Mouse (Mus musculus): ENCODE data around the gene Tut1. TPM values are rescaled to one million over a fixed set of nuclear protein-coding genes. Genes with fewer than 3 reads are reported as not detected.

Tut1 gene
- polyA plus RNA-seq, 1 experiment = 24.2 TPM

GRCm38 (mm10) chr19:8944062-8944461 lies 9.6 kb upstream of the Tut1 start:
- Histone ChIP-seq H3K79me2 (ENCODE audit: control insufficient read depth, insufficient read depth) (peaks cover 66% of the 10 kb centered on the region), H3K79me3 (ENCODE audit: low read depth) (peaks cover 38% of the 10 kb centered on the region), H3K4me3 (ENCODE audit: insufficient read depth, poor library complexity, severe bottlenecking) (no peak overlapping the region), H3K36me3 (ENCODE audit: control insufficient read depth, insufficient read depth) (peaks cover 81% of the 10 kb centered on the region), H3K27me3 (ENCODE audit: control insufficient read depth, insufficient read depth, insufficient read length) (no peaks in the 10 kb centered on the region), H3ac (ENCODE audit: control insufficient read depth, insufficient read length, low read depth) (no peak overlapping the region)
- TF ChIP-seq MYOD1 (IDR thresholded peaks at IDR 0.05; ENCODE audit: control insufficient read depth, insufficient read length, low read depth) (no peak), CEBPB (IDR thresholded peaks at IDR 0.05; ENCODE audit: low read depth) (no peak), CTCF (IDR thresholded peaks at IDR 0.05; ENCODE audit: control insufficient read depth, insufficient read depth, insufficient read length) (no peak), MAX (IDR thresholded peaks at IDR 0.05) (no peak), USF1 (IDR thresholded peaks at IDR 0.05; ENCODE audit: low read depth) (no peak), FOSL1 (IDR thresholded peaks at IDR 0.05; ENCODE audit: insufficient read depth, low read length, poor library complexity, severe bottlenecking) (no peak), MYOG (IDR thresholded peaks at IDR 0.05; ENCODE audit: control insufficient read depth, extremely low read depth, insufficient read length) (no peak)

GRCm38 (mm10) chr19:8944750-8945149 lies 8.9 kb upstream of the Tut1 start:
- Histone ChIP-seq H3K79me2 (ENCODE audit: control insufficient read depth, insufficient read depth) (peaks cover 66% of the 10 kb centered on the region), H3K79me3 (ENCODE audit: low read depth) (peaks cover 38% of the 10 kb centered on the region), H3K4me3 (ENCODE audit: insufficient read depth, poor library complexity, severe bottlenecking) (no peak overlapping the region), H3K27me3 (ENCODE audit: control insufficient read depth, insufficient read depth, insufficient read length) (no peaks in the 10 kb centered on the region), H3K36me3 (ENCODE audit: control insufficient read depth, insufficient read depth) (peaks cover 77% of the 10 kb centered on the region), H3ac (ENCODE audit: control insufficient read depth, insufficient read length, low read depth) (no peak overlapping the region)
- TF ChIP-seq CTCF (IDR thresholded peaks at IDR 0.05; ENCODE audit: control insufficient read depth, insufficient read depth, insufficient read length) = no peak
- no peak for TF ChIP-seq USF1 (IDR thresholded peaks at IDR 0.05; ENCODE audit: low read depth)
- no peak for TF ChIP-seq FOSL1 (IDR thresholded peaks at IDR 0.05; ENCODE audit: insufficient read depth, low read length, poor library complexity, severe bottlenecking)
- no peak for TF ChIP-seq CEBPB (IDR thresholded peaks at IDR 0.05; ENCODE audit: low read depth)
- TF ChIP-seq MAX (IDR thresholded peaks at IDR 0.05) = no peak
- TF ChIP-seq MYOD1 (IDR thresholded peaks at IDR 0.05; ENCODE audit: control insufficient read depth, insufficient read length, low read depth) = no peak
- no peak for TF ChIP-seq MYOG (IDR thresholded peaks at IDR 0.05; ENCODE audit: control insufficient read depth, extremely low read depth, insufficient read length)

- Histone ChIP-seq H3K4me3 (ENCODE audit: insufficient read depth, poor library complexity, severe bottlenecking) (no peak overlapping the region), H3K36me3 (ENCODE audit: control insufficient read depth, insufficient read depth) (peaks cover 76% of the 10 kb centered on the region), H3K79me3 (ENCODE audit: low read depth) (peaks cover 38% of the 10 kb centered on the region), H3ac (ENCODE audit: control insufficient read depth, insufficient read length, low read depth) (no peak overlapping the region), H3K79me2 (ENCODE audit: control insufficient read depth, insufficient read depth) (peaks cover 65% of the 10 kb centered on the region), H3K27me3 (ENCODE audit: control insufficient read depth, insufficient read depth, insufficient read length) (no peaks in the 10 kb centered on the region)
- no peak for TF ChIP-seq MAX (IDR thresholded peaks at IDR 0.05)
- no peak for TF ChIP-seq MYOD1 (IDR thresholded peaks at IDR 0.05; ENCODE audit: control insufficient read depth, insufficient read length, low read depth)
- TF ChIP-seq FOSL1 (IDR thresholded peaks at IDR 0.05; ENCODE audit: insufficient read depth, low read length, poor library complexity, severe bottlenecking) = no peak
- TF ChIP-seq MYOG (IDR thresholded peaks at IDR 0.05; ENCODE audit: control insufficient read depth, extremely low read depth, insufficient read length) = no peak
- no peak for TF ChIP-seq CTCF (IDR thresholded peaks at IDR 0.05; ENCODE audit: control insufficient read depth, insufficient read depth, insufficient read length)
- no peak for TF ChIP-seq CEBPB (IDR thresholded peaks at IDR 0.05; ENCODE audit: low read depth)
- no peak for TF ChIP-seq USF1 (IDR thresholded peaks at IDR 0.05; ENCODE audit: low read depth)
Measured at GRCm38 (mm10) chr19:8945251-8945650, 8.4 kb upstream of the Tut1 start.

- peaks cover 37% of the 10 kb centered on the region for H3K79me3 ChIP-seq (ENCODE audit: low read depth)
- no peaks in the 10 kb centered on the region for H3K27me3 ChIP-seq (ENCODE audit: control insufficient read depth, insufficient read depth, insufficient read length)
- H3K79me2 ChIP-seq (ENCODE audit: control insufficient read depth, insufficient read depth) = peaks cover 57% of the 10 kb centered on the region
- H3K4me3 ChIP-seq (ENCODE audit: insufficient read depth, poor library complexity, severe bottlenecking) = no peak overlapping the region
- H3K36me3 ChIP-seq (ENCODE audit: control insufficient read depth, insufficient read depth) = peaks cover 82% of the 10 kb centered on the region
- H3ac ChIP-seq (ENCODE audit: control insufficient read depth, insufficient read length, low read depth) = no peak overlapping the region
- no peak for TF ChIP-seq MAX (IDR thresholded peaks at IDR 0.05)
- TF ChIP-seq USF1 (IDR thresholded peaks at IDR 0.05; ENCODE audit: low read depth) = no peak
- no peak for TF ChIP-seq MYOD1 (IDR thresholded peaks at IDR 0.05; ENCODE audit: control insufficient read depth, insufficient read length, low read depth)
- TF ChIP-seq CEBPB (IDR thresholded peaks at IDR 0.05; ENCODE audit: low read depth) = no peak
- no peak for TF ChIP-seq CTCF (IDR thresholded peaks at IDR 0.05; ENCODE audit: control insufficient read depth, insufficient read depth, insufficient read length)
- no peak for TF ChIP-seq FOSL1 (IDR thresholded peaks at IDR 0.05; ENCODE audit: insufficient read depth, low read length, poor library complexity, severe bottlenecking)
- TF ChIP-seq MYOG (IDR thresholded peaks at IDR 0.05; ENCODE audit: control insufficient read depth, extremely low read depth, insufficient read length) = no peak
Measured at GRCm38 (mm10) chr19:8946929-8947328, 6.7 kb upstream of the Tut1 start.

- peaks cover 75% of the 10 kb centered on the region for H3K36me3 ChIP-seq (ENCODE audit: control insufficient read depth, insufficient read depth)
- TF ChIP-seq USF1 (IDR thresholded peaks at IDR 0.05; ENCODE audit: low read depth) (no peak), MAX (IDR thresholded peaks at IDR 0.05) (no peak), CTCF (IDR thresholded peaks at IDR 0.05; ENCODE audit: control insufficient read depth, insufficient read depth, insufficient read length) (no peak), MYOD1 (IDR thresholded peaks at IDR 0.05; ENCODE audit: control insufficient read depth, insufficient read length, low read depth) (no peak), FOSL1 (IDR thresholded peaks at IDR 0.05; ENCODE audit: insufficient read depth, low read length, poor library complexity, severe bottlenecking) (no peak), MYOG (IDR thresholded peaks at IDR 0.05; ENCODE audit: control insufficient read depth, extremely low read depth, insufficient read length) (no peak), CEBPB (IDR thresholded peaks at IDR 0.05; ENCODE audit: low read depth) (no peak)
Measured at GRCm38 (mm10) chr19:8950190-8950589, 3.5 kb upstream of the Tut1 start.

GRCm38 (mm10) chr19:8952241-8952640 lies 1.4 kb upstream of the Tut1 start:
- TF ChIP-seq MYOG (IDR thresholded peaks at IDR 0.05; ENCODE audit: control insufficient read depth, extremely low read depth, insufficient read length) (no peak), MAX (IDR thresholded peaks at IDR 0.05) (no peak), USF1 (IDR thresholded peaks at IDR 0.05; ENCODE audit: low read depth) (no peak), FOSL1 (IDR thresholded peaks at IDR 0.05; ENCODE audit: insufficient read depth, low read length, poor library complexity, severe bottlenecking) (no peak)
- H3K79me3 ChIP-seq (ENCODE audit: low read depth) = peaks cover 28% of the 10 kb centered on the region
- peaks cover 72% of the 10 kb centered on the region for H3K36me3 ChIP-seq (ENCODE audit: control insufficient read depth, insufficient read depth)
- no peak overlapping the region for H3ac ChIP-seq (ENCODE audit: control insufficient read depth, insufficient read length, low read depth)
- H3K79me2 ChIP-seq (ENCODE audit: control insufficient read depth, insufficient read depth) = peaks cover 41% of the 10 kb centered on the region
- H3K4me3 ChIP-seq (ENCODE audit: insufficient read depth, poor library complexity, severe bottlenecking) = no peak overlapping the region
- H3K27me3 ChIP-seq (ENCODE audit: control insufficient read depth, insufficient read depth, insufficient read length) = no peaks in the 10 kb centered on the region

More at GRCm38 (mm10) chr19:8950190-8950589, 3.5 kb upstream of the Tut1 start:
- no peak overlapping the region for H3K4me3 ChIP-seq (ENCODE audit: insufficient read depth, poor library complexity, severe bottlenecking)
- H3K79me3 ChIP-seq (ENCODE audit: low read depth) = peaks cover 23% of the 10 kb centered on the region
- H3K27me3 ChIP-seq (ENCODE audit: control insufficient read depth, insufficient read depth, insufficient read length) = no peaks in the 10 kb centered on the region
- H3ac ChIP-seq (ENCODE audit: control insufficient read depth, insufficient read length, low read depth) = no peak overlapping the region
- peaks cover 39% of the 10 kb centered on the region for H3K79me2 ChIP-seq (ENCODE audit: control insufficient read depth, insufficient read depth)
